Mouse (Mus musculus) small intestine, adult 2 months (tissue): ENCODE measurements around the gene Pde4d. TPM values are rescaled to one million over a fixed set of nuclear protein-coding genes. Genes with fewer than 3 reads are reported as not detected.
A peak's percentile ranks its signal among the peaks of the same experiment; 100 is the strongest.

Experiments used
- H3K27ac ChIP-seq: fragments of 200-500 bp; 2 replicates; pipeline ENCODE4 v1.5.1; 2012; ENCODE audit warnings: low read depth, low read length, control low read depth, inconsistent platforms; ENCODE audit not compliant: insufficient read depth
- H3K27me3 ChIP-seq: fragments of 200-500 bp; 2 replicates; pipeline ENCODE4 v1.6.1; 2012; ENCODE audit warnings: mild to moderate bottlenecking, moderate library complexity, low read length, inconsistent platforms; ENCODE audit not compliant: control insufficient read depth, insufficient read depth
- H3K36me3 ChIP-seq: fragments of 200-500 bp; 2 replicates; pipeline ENCODE4 v1.6.1; 2012; ENCODE audit warnings: mild to moderate bottlenecking, low read length, control low read depth, inconsistent platforms; ENCODE audit not compliant: control insufficient read depth, insufficient read depth
- H3K4me1 ChIP-seq: fragments of 200-500 bp; 2 replicates; pipeline ENCODE4 v1.6.1; 2012; ENCODE audit warnings: low read length, inconsistent platforms, mixed read lengths; ENCODE audit not compliant: control insufficient read depth, insufficient read depth, insufficient read length
- H3K4me3 ChIP-seq: fragments of 200-500 bp; 2 replicates; pipeline ENCODE4 v1.5.1; 2012; ENCODE audit warnings: low read depth, mild to moderate bottlenecking, control low read depth, inconsistent platforms, low read length, moderate library complexity
- CTCF ChIP-seq: fragments of 200-500 bp; IDR thresholded peaks from 2 replicates; pipeline ENCODE4 v1.5.1; 2012; ENCODE audit warnings: low read depth, mild to moderate bottlenecking, control low read depth, inconsistent platforms, low read length, moderate library complexity, mixed read lengths; ENCODE audit not compliant: insufficient replicate concordance, insufficient read length; ENCODE audit errors: extremely low read depth
- POLR2A ChIP-seq: fragments of 200-500 bp; IDR thresholded peaks from 2 replicates; pipeline ENCODE4 v1.6.1; 2012; ENCODE audit warnings: low read depth, mild to moderate bottlenecking, control low read depth, inconsistent platforms, low read length, moderate library complexity
- WGBS: fragments of 180-500 bp; shearing (Covaris S2); methylation state at CpG from one replicate; pipeline ENCODE4 v1.1.7; 2018; 5-methylcytosine and 5-hydroxymethylcytosine counted together
- polyA plus RNA-seq: library from polyadenylated mRNA; depleted of rRNA; stranded (reverse); fragments of >200 nt; gene quantifications from 2 replicates; pipeline ENCODE4 v1.2.3, GENCODE M21; 2012

Pde4d gene
- polyA plus RNA-seq, 1 experiment: 8.4 TPM

DNA sequence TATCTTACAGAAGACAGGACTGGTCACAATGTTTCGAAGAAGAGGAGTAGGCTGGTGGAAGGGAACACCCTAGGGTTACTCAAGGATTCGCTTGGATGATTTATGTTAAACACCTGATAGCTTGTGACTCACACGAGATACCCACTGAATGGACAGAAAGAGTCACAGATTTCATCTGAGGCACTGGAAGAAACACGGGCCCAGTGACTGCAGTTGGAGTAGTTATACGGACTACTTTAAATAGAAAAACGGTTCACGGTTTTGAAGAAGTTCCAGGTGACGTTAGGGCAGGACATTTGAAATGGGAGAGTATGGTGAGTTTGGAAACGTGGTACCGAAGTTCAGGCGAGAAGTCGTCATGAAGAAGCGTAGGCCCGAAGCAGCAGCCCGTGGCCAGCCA lies 1475.0 kb downstream of the Pde4d start:
- TF ChIP-seq POLR2A: no peak
- TF ChIP-seq CTCF: no peak
- Histone ChIP-seq H3K27me3 (no peaks in the 10 kb centered on the region), H3K27ac (no peak overlapping the region), H3K36me3 (no peaks in the 10 kb centered on the region), H3K4me3 (no peak overlapping the region), H3K4me1 (no peaks in the 10 kb centered on the region; the same call in 1 of the 2 replicates)
- 94% methylated on average over 15 of the region's 15 CpGs for WGBS

DNA sequence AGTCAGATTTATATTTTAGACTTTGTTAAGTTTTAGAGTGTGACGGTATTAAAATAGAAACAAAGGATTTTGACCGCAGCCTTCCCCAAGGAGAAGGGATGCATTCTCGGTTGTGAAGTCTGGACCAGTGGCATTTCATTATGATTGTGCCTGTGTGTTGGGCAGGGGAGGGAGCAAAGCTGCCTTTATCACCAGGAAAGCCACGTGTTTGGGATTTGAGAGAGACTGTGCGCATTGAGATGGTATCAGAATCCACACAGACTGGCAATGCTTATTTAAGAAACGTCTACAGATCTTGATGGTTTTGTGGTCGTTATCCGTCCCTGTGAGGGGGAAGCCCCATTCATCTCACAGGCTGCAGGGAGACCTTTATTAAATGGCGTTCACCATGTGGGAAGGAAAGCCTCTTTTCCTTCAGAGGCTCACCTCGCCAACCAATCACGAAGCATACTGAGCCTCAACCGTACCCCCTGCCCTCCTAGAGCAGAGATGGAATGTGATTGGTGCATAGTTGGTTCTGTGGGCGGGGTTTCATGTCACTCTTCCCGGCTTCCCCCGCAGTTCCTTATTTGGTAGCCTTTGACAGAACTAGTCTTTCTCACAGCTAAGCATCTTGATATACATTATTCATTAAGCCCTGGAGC lies 1476.7 kb downstream of the Pde4d start:
- H3K27me3 ChIP-seq: no peaks in the 10 kb centered on the region
- WGBS: 41% methylated on average over 15 of the region's 15 CpGs
- H3K4me1 ChIP-seq: no peaks in the 10 kb centered on the region; the same call in 1 of the 2 replicates
- no peaks in the 10 kb centered on the region for H3K36me3 ChIP-seq
- TF ChIP-seq CTCF (no peak), POLR2A (no peak)
- no peak overlapping the region for H3K27ac ChIP-seq
- peak overlapping the region; percentile 18; the same call in 1 of the 2 replicates for H3K4me3 ChIP-seq

DNA sequence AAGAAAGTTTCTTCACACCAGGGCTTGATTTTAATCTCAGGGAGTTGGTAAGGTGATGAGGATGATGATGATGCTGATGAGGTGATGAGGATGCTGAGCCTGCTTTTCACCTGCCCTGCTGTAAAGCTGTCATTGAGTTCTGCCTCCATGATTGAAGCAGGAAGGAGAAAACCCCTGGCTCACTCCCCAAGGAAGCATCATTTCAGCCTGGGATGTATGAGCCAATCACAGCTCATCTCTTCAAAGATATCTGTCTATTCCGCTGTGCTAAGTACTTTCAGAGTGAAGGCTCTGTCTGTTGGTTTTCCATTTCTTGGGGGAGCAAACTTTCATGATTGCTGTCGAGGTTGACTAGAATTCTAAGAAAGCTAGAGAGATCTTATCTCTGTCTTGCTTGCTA lies 1478.0 kb downstream of the Pde4d start:
- Histone ChIP-seq H3K4me3 (no peak overlapping the region), H3K27ac (no peak overlapping the region), H3K27me3 (no peaks in the 10 kb centered on the region), H3K36me3 (no peaks in the 10 kb centered on the region), H3K4me1 (no peaks in the 10 kb centered on the region; the same call in 1 of the 2 replicates)
- 74% methylated on average over 2 of the region's 2 CpGs for WGBS
- TF ChIP-seq CTCF: no peak
- TF ChIP-seq POLR2A: no peak

DNA sequence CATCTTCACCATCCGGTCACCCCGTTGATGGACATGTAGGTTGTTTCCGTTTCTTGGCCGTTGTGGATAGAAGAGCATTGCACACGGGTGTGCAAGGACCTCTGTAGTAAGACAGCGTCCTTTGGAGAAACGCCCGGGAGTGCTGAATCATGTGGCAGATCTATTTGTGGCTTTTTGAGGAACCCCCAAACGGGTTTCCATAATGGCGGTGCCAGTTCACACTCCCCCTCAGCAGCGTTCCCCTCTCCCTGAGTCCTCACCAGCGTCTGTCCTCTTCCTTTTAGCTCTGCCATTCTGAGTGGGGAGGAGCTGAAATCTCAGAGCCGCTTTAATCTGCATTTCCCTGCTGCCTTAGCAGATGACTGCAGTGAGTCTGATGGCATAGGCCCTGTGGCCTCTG lies 1482.9 kb downstream of the Pde4d start:
- H3K27me3 ChIP-seq: no peaks in the 10 kb centered on the region
- TF ChIP-seq CTCF (no peak), POLR2A (no peak)
- no peak overlapping the region for H3K4me3 ChIP-seq
- peaks cover 9% of the 10 kb centered on the region for H3K36me3 ChIP-seq
- WGBS: 89% methylated on average over 13 of the region's 13 CpGs
- no peak overlapping the region for H3K27ac ChIP-seq
- no peaks in the 10 kb centered on the region for H3K4me1 ChIP-seq

DNA sequence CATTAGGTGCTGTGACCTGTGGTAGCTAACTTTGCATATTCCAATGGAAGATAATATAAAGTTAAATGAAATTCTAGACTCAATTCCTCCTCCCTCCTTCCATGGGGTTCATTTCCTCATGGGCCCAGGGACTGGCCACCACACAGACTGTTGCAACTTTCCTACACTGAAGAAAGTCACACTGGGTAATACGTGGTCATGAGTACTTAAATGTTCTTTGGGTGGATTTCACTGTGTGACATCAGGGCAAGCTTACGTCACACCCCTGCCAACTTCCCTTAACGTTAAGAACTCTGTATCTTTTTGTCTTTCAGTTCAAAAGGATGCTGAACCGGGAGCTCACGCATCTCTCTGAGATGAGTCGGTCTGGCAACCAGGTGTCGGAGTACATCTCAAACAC lies 1483.8 kb downstream of the Pde4d start:
- TF ChIP-seq POLR2A (no peak), CTCF (no peak)
- H3K27ac ChIP-seq: no peak overlapping the region
- no peaks in the 10 kb centered on the region for H3K27me3 ChIP-seq
- peaks cover 14% of the 10 kb centered on the region for H3K36me3 ChIP-seq
- H3K4me3 ChIP-seq: no peak overlapping the region
- WGBS: 88% methylated on average over 7 of the region's 7 CpGs
- H3K4me1 ChIP-seq: no peaks in the 10 kb centered on the region

DNA sequence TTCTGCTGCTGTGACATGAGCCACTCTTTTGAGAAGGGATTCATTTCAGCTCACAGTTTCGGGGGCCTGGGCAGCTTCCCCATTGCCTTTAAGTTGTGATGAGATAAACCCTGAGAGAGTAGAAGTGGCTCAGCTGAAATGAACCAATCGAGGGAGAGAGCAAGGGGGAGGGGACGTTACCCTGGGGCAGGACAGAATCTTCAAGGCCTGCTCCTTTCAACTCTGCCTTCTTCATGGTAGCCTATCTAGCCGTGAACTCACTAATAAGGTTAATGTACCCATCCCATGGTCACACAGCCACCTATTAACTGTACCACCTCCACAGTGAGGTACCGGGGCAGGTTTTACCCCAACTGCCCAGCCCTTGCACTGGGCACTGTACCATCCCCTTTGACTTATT lies 1487.1 kb downstream of the Pde4d start:
- no peaks in the 10 kb centered on the region for H3K4me1 ChIP-seq
- H3K4me3 ChIP-seq: no peak overlapping the region
- H3K27me3 ChIP-seq: no peaks in the 10 kb centered on the region
- peaks cover 18% of the 10 kb centered on the region for H3K36me3 ChIP-seq
- TF ChIP-seq CTCF (no peak), POLR2A (no peak)
- WGBS: 90% methylated on average over 5 of the region's 5 CpGs
- H3K27ac ChIP-seq: no peak overlapping the region

DNA sequence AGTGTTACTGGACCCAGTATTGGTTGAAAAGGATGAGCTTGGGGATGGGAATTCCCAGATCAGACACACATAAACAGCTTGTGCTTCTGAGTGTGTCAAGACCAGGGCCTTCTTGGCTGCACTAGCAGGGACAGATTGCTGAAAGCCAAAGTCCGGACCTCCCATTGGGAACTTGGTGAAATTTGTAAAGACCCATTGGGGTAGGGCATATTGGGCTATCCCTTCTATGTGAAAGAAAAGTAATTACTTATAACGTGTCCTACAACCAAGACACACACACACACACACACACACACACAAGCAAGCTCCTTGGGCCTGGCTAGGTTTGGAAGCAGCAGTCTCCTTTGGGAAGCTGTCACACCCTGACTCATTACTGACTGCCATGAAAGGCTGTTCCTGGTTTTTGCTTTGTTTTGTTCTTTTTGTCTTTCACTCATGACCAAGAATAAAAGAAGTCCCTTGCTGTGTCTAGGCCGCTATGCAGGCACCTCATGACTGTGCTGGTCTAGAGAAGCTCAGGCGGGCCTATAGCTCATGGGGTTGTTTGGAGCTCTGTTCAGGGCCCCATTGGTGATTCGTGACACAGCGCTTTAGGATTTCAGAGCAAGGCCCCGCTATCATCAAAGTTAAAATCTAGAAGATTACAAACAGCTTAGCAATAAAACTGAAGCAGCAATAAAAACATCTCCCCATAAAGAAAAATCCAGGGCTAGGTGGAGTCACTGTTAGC lies 1495.2 kb downstream of the Pde4d start:
- Histone ChIP-seq H3K27me3 (no peaks in the 10 kb centered on the region), H3K4me3 (no peak overlapping the region), H3K27ac (no peak overlapping the region), H3K4me1 (no peaks in the 10 kb centered on the region), H3K36me3 (peaks cover 19% of the 10 kb centered on the region)
- TF ChIP-seq CTCF (no peak), POLR2A (no peak)
- 77% methylated on average over 7 of the region's 7 CpGs for WGBS
